Mouse (Mus musculus) MEL (cell line): Measurements from ENCODE around the gene Tent5b. TPM values are rescaled to one million over a fixed set of nuclear protein-coding genes. Genes with fewer than 3 reads are reported as not detected.

Experiments used
- DNase-seq: peaks from one replicate; pipeline ENCODE4 v3.0.0; 2011; ENCODE audit warnings: low read depth, low spot score
- H3K27ac ChIP-seq: 2 replicates; pipeline ENCODE4 v1.5.1; 2012; ENCODE audit warnings: low read depth, mild to moderate bottlenecking, control low read depth, low read length, moderate library complexity; ENCODE audit not compliant: control insufficient read depth
- H3K27me3 ChIP-seq, 2 experiments: fragments of 150-350 bp in 1 of 2; sonication (generic) in 1 of 2; 2 replicates each; pipeline ENCODE4 v1.6.1; 2012; ENCODE audit warnings: low read length in 2 of 2, mild to moderate bottlenecking in 2 of 2, improper control_type of control experiment in 1 of 2, moderate library complexity in 1 of 2; ENCODE audit not compliant: insufficient read depth in 2 of 2, control insufficient read depth in 1 of 2
- H3K36me3 ChIP-seq, 2 experiments: 2 replicates each; pipeline ENCODE4 v1.6.1; 2012 to 2014; ENCODE audit warnings: low read length in 2 of 2, improper control_type of control experiment in 1 of 2, inconsistent platforms in 1 of 2, mild to moderate bottlenecking in 1 of 2; ENCODE audit not compliant: insufficient read depth in 2 of 2, control insufficient read depth in 1 of 2
- H3K4me1 ChIP-seq, 2 experiments: fragments of 150-350 bp in 1 of 2; sonication (generic) in 1 of 2; 2 replicates each; pipeline ENCODE4 v1.6.1; 2012; ENCODE audit warnings: low read length in 2 of 2, improper control_type of control experiment in 1 of 2, mild to moderate bottlenecking in 1 of 2; ENCODE audit not compliant: insufficient read depth in 2 of 2, control insufficient read depth in 1 of 2
- H3K4me3 ChIP-seq, 2 experiments: fragments of 150-350 bp in 1 of 2; sonication (generic) in 1 of 2; 2 replicates each; pipeline ENCODE4 v1.5.1; 2012; ENCODE audit warnings: low read depth in 2 of 2, low read length in 2 of 2, mild to moderate bottlenecking in 2 of 2, moderate library complexity in 2 of 2, control low read depth in 1 of 2, improper control_type of control experiment in 1 of 2; ENCODE audit not compliant: control insufficient read depth in 1 of 2, insufficient read depth in 1 of 2
- H3K79me2 ChIP-seq: 2 replicates; pipeline ENCODE4 v1.6.1; 2012; ENCODE audit warnings: mild to moderate bottlenecking, low read length, moderate library complexity; ENCODE audit not compliant: control insufficient read depth, poor library complexity, insufficient read depth
- H3K9ac ChIP-seq: 2 replicates; pipeline ENCODE4 v1.6.1; 2012; ENCODE audit warnings: low read depth, mild to moderate bottlenecking, control low read depth, low read length, moderate library complexity; ENCODE audit not compliant: control insufficient read depth, poor library complexity, severe bottlenecking
- H3K9me3 ChIP-seq: fragments of 150-350 bp; sonication (generic); replicated peaks from 2 replicates; pipeline ENCODE4 v1.6.1; 2012; ENCODE audit warnings: mild to moderate bottlenecking, low read length, improper control_type of control experiment, moderate library complexity; ENCODE audit not compliant: insufficient read depth
- BHLHE40 ChIP-seq: IDR thresholded peaks from 2 replicates; pipeline ENCODE4 v1.6.1; 2012; ENCODE audit warnings: low read depth, mild to moderate bottlenecking, inconsistent platforms, low read length, improper control_type of control experiment, borderline replicate concordance
- CHD1 ChIP-seq: IDR thresholded peaks from 2 replicates; pipeline ENCODE4 v1.6.1; 2012; ENCODE audit warnings: low read depth, mild to moderate bottlenecking, inconsistent platforms, low read length, improper control_type of control experiment
- E2F4 ChIP-seq: IDR thresholded peaks from 2 replicates; pipeline ENCODE4 v1.6.1; 2011; ENCODE audit warnings: low read depth, low read length, improper control_type of control experiment, borderline replicate concordance
- ELF1 ChIP-seq: IDR thresholded peaks from 2 replicates; pipeline ENCODE4 v1.6.1; 2014; ENCODE audit warnings: low read depth, mild to moderate bottlenecking, inconsistent platforms, low read length, improper control_type of control experiment, moderate library complexity
- EP300 ChIP-seq, 2 experiments: IDR thresholded peaks; 2 replicates each; pipeline ENCODE4 v1.6.1; 2011; ENCODE audit warnings: improper control_type of control experiment in 2 of 2, low read length in 2 of 2, low read depth in 1 of 2, mild to moderate bottlenecking in 1 of 2
- GATA1 ChIP-seq: IDR thresholded peaks from 2 replicates; pipeline ENCODE4 v1.6.1; 2011; ENCODE audit warnings: low read depth, low read length, improper control_type of control experiment
- MAFK ChIP-seq: IDR thresholded peaks from 2 replicates; pipeline ENCODE4 v1.6.1; 2011; ENCODE audit warnings: low read depth, mild to moderate bottlenecking, low read length, improper control_type of control experiment, borderline replicate concordance
- MAX ChIP-seq: IDR thresholded peaks from 2 replicates; pipeline ENCODE4 v1.6.1; 2011; ENCODE audit warnings: low read length, improper control_type of control experiment
- MEF2A ChIP-seq: IDR thresholded peaks from 2 replicates; pipeline ENCODE4 v1.6.1; 2014; ENCODE audit warnings: low read depth, mild to moderate bottlenecking, inconsistent platforms, low read length, improper control_type of control experiment; ENCODE audit not compliant: poor library complexity, insufficient replicate concordance, severe bottlenecking; ENCODE audit errors: extremely low read depth
- MXI1 ChIP-seq: IDR thresholded peaks from 2 replicates; pipeline ENCODE4 v1.6.1; 2011; ENCODE audit warnings: mild to moderate bottlenecking, low read depth, low read length, improper control_type of control experiment
- MYC ChIP-seq: IDR thresholded peaks from 2 replicates; pipeline ENCODE4 v1.6.1; 2011; ENCODE audit warnings: low read depth, mild to moderate bottlenecking, low read length, improper control_type of control experiment, moderate library complexity
- NELFE ChIP-seq: IDR thresholded peaks from 2 replicates; pipeline ENCODE4 v1.6.1; 2011; ENCODE audit warnings: low read depth, low read length, improper control_type of control experiment
- NRF1 ChIP-seq: IDR thresholded peaks from 2 replicates; pipeline ENCODE4 v1.6.1; 2014; ENCODE audit warnings: low read depth, mild to moderate bottlenecking, inconsistent platforms, low read length, improper control_type of control experiment, moderate library complexity; ENCODE audit not compliant: poor library complexity, insufficient read depth, severe bottlenecking
- POLR2AphosphoS2 ChIP-seq: IDR thresholded peaks from 2 replicates; pipeline ENCODE4 v1.6.1; 2011; ENCODE audit warnings: low read length, improper control_type of control experiment
- RCOR1 ChIP-seq: IDR thresholded peaks from 2 replicates; pipeline ENCODE4 v1.6.1; 2012; ENCODE audit warnings: low read depth, mild to moderate bottlenecking, inconsistent platforms, low read length, improper control_type of control experiment
- SIN3A ChIP-seq: IDR thresholded peaks from 2 replicates; pipeline ENCODE4 v1.6.1; 2012; ENCODE audit warnings: low read length, improper control_type of control experiment, inconsistent platforms
- SMC3 ChIP-seq: IDR thresholded peaks from 2 replicates; pipeline ENCODE4 v1.6.1; 2011; ENCODE audit warnings: low read depth, low read length, improper control_type of control experiment
- TBP ChIP-seq: IDR thresholded peaks from 2 replicates; pipeline ENCODE4 v1.8.0; 2011; ENCODE audit warnings: low read depth, low read length, improper control_type of control experiment
- USF1 ChIP-seq: IDR thresholded peaks from 2 replicates; pipeline ENCODE4 v1.6.1; 2014; ENCODE audit warnings: low read depth, mild to moderate bottlenecking, inconsistent platforms, low read length, improper control_type of control experiment, moderate library complexity
- ZKSCAN1 ChIP-seq: IDR thresholded peaks from 2 replicates; pipeline ENCODE4 v1.6.1; 2012; ENCODE audit warnings: low read depth, mild to moderate bottlenecking, inconsistent platforms, low read length, improper control_type of control experiment, moderate library complexity
- ZMIZ1 ChIP-seq: IDR thresholded peaks from 2 replicates; pipeline ENCODE4 v1.6.1; 2012; ENCODE audit warnings: low read depth, mild to moderate bottlenecking, inconsistent platforms, low read length, improper control_type of control experiment, moderate library complexity
- polyA plus RNA-seq, 2 experiments: library from polyadenylated mRNA; stranded (reverse) in 1 of 2; unstranded in 1 of 2; fragments of >175 nt in 1 of 2; fragments of >200 nt in 1 of 2; gene quantifications; 2 replicates each; pipeline versions ENCODE4 v1.2.1 to v1.2.4; 2012; ENCODE audit warnings: low replicate concordance in 2 of 2, low read depth in 1 of 2; ENCODE audit not compliant: insufficient read length in 2 of 2, insufficient read depth in 1 of 2, missing spikeins in 1 of 2
- total RNA-seq: library from RNA; depleted of rRNA; stranded (reverse); fragments of 300-350 nt; gene quantifications from 2 replicates; pipeline ENCODE4 v1.2.3, GENCODE M21; 2012

Gene Tent5b
- total and polyA plus RNA-seq, 3 experiments, result 2.5 to 3.6 TPM; not detected in 1

DNA sequence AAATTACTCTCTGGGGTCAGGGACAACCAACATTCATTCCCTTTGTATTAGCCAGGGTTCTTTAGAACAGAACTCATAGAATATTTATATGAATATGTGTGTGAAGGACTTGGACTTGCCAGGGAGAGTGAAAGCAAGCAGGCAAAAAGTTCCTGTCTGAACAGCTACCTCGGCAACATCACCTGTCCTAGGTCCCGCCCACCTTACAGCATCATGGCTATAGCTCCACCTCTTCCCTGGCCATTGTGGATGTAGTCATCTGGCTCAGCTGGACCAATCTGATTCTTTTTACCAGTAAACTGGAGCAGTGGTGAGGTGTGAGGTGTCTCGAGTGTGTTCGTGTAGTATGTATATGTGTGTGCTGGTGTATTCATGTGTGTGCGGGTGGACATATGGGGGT is 34.2 kb upstream of the Tent5b start:
- Histone ChIP-seq H3K36me3 (no peaks in the 10 kb centered on the region), H3K9me3 (no peaks in the 10 kb centered on the region)

DNA sequence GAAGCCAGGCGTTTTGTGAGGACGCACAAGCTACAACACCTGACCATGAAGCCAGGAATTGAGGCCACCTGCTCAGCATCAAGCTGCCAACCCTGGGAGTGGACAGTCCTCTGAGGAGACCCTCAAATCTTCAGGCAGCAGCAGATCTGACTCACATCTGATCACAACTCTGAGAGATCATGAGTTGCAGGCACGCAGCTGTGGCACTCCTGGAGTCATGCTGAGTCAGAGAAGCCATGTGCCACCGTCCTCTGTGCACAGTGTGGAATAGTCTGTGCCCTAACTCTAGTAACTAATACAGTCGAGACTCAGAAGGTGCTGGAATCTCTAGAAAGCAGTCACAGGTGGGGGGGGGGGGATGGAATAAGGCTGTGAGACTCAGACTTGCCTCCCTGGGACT is 32.6 kb upstream of the Tent5b start:
- DNase-seq, result no peak

More for the DNA sequence above, 34.2 kb upstream of the Tent5b start:
- H3K4me1 ChIP-seq, result peaks cover 0 to 10% of the 10 kb centered on the region in 2 experiments; a peak in 2 of 4 replicates
- H3K4me3 ChIP-seq, result no peak overlapping the region
- peak; percentile 57 for DNase-seq
- no peaks in the 10 kb centered on the region; a peak in 1 of 4 replicates for H3K27me3 ChIP-seq
- peak; percentile 61; the same call in 1 of the 2 replicates for TF ChIP-seq USF1
- no peak for TF ChIP-seq BHLHE40
- no peak overlapping the region for H3K9ac ChIP-seq
- H3K79me2 ChIP-seq, result no peaks in the 10 kb centered on the region
- no peak overlapping the region for H3K27ac ChIP-seq

DNA sequence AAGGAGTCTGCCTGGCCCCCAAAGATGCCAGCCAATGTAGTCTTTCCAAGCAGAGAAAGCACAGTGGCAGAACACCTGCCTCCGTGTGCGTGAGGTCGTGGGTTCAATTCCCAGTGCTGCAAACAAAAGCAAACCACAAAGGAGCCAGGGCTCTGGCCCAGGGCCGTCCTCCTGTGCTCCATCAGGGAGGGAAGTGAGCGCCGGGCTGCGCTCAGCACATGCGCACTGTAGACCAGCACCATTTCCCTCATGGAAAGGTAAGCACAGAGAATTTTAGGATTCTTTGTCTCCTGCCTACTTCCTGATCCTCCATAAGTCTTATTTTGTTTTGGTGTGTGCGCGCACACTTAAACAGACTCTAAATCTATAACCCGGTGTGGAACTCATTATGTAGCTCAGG is 32.0 kb upstream of the Tent5b start:
- Histone ChIP-seq H3K36me3 (no peaks in the 10 kb centered on the region), H3K4me1 (peaks cover 0 to 10% of the 10 kb centered on the region in 2 experiments; a peak in 2 of 4 replicates), H3K27ac (no peak overlapping the region), H3K9me3 (no peaks in the 10 kb centered on the region), H3K4me3 (no peak overlapping the region), H3K27me3 (no peaks in the 10 kb centered on the region), H3K79me2 (no peaks in the 10 kb centered on the region), H3K9ac (no peak overlapping the region)
- DNase-seq, result no peak
- TF ChIP-seq MAFK (no peak), MEF2A (no peak), CHD1 (no peak), MXI1 (no peak)

More for the DNA sequence above, 32.6 kb upstream of the Tent5b start:
- TF ChIP-seq E2F4 (no peak), POLR2AphosphoS2 (no peak), GATA1 (no peak), NRF1 (no peak), SIN3A (no peak), ELF1 (no peak), RCOR1 (no peak), MYC (no peak), SMC3 (no peak), EP300 (IDR thresholded peaks at IDR 0.05; ENCODE audit: low read depth in 1 of 2, low read length in 2 of 2) (no peak), USF1 (no peak), ZMIZ1 (no peak), MAX (no peak), ZKSCAN1 (no peak), NELFE (no peak), TBP (no peak)
- H3K79me2 ChIP-seq, result no peaks in the 10 kb centered on the region
- no peak overlapping the region for H3K9ac ChIP-seq
- no peaks in the 10 kb centered on the region for H3K9me3 ChIP-seq
- no peaks in the 10 kb centered on the region; a peak in 1 of 4 replicates for H3K27me3 ChIP-seq
- no peak overlapping the region for H3K27ac ChIP-seq
- H3K4me1 ChIP-seq, result peaks cover 0 to 10% of the 10 kb centered on the region in 2 experiments; a peak in 2 of 4 replicates
- no peak overlapping the region for H3K4me3 ChIP-seq
- H3K36me3 ChIP-seq, result no peaks in the 10 kb centered on the region
